Mouse (Mus musculus) kidney, embryonic 15.5 days (tissue): ENCODE results near the gene Nsfl1c. TPM values are rescaled to one million over a fixed set of nuclear protein-coding genes. Genes with fewer than 3 reads are reported as not detected.
"Not testable (repeated sequence)": the region's sequence is repeated elsewhere in the genome, so short reads cannot be mapped to it uniquely, and the experiment has no call there.

Experiments
- ATAC-seq: fragments of 200-750 bp; cut with Nextera tagmentation; replicated peaks from 2 replicates; pipeline ENCODE4 v1.8.0; 2017; ENCODE audit warnings: moderate TSS enrichment; ENCODE audit not compliant: low FRiP score
- H3K27ac ChIP-seq: fragments of 300-500 bp; sonication (generic); 2 replicates; pipeline ENCODE4 v1.5.1; 2015; ENCODE audit warnings: mild to moderate bottlenecking, inconsistent platforms
- H3K27me3 ChIP-seq: fragments of 300-500 bp; sonication (generic); 2 replicates; pipeline ENCODE4 v1.6.1; 2015; ENCODE audit warnings: inconsistent platforms
- H3K36me3 ChIP-seq: fragments of 300-500 bp; sonication (generic); 2 replicates; pipeline ENCODE4 v1.6.1; 2015; ENCODE audit warnings: inconsistent platforms
- H3K4me1 ChIP-seq: fragments of 300-500 bp; sonication (generic); 2 replicates; pipeline ENCODE4 v1.6.1; 2015; ENCODE audit warnings: inconsistent platforms
- H3K4me2 ChIP-seq: fragments of 300-500 bp; sonication (generic); 2 replicates; pipeline ENCODE4 v1.6.1; 2015; ENCODE audit warnings: moderate library complexity, mild to moderate bottlenecking, inconsistent platforms
- H3K4me3 ChIP-seq: fragments of 300-500 bp; sonication (generic); replicated peaks from 2 replicates; pipeline ENCODE4 v1.5.1; 2015; ENCODE audit warnings: mild to moderate bottlenecking, inconsistent platforms
- H3K9ac ChIP-seq: fragments of 300-500 bp; sonication (generic); 2 replicates; pipeline ENCODE4 v1.6.1; 2015; ENCODE audit warnings: mild to moderate bottlenecking, inconsistent platforms
- H3K9me3 ChIP-seq: fragments of 300-500 bp; sonication (generic); replicated peaks from 2 replicates; pipeline ENCODE4 v1.6.1; 2016; ENCODE audit warnings: inconsistent platforms
- WGBS: fragments of 180-500 bp; shearing (Covaris S2); methylation state at CpG from one replicate; pipeline ENCODE4 v1.1.7; 2015; ENCODE audit warnings: mixed read lengths; 5-methylcytosine and 5-hydroxymethylcytosine counted together
- polyA plus RNA-seq: library from polyadenylated mRNA; unstranded; fragments of >200 nt; fragmentation: Nextera tagmentation; extraction: Ambion mirVana; gene quantifications from 2 replicates; pipeline ENCODE4 v1.2.1, GENCODE M21; 2015

Gene Nsfl1c
- 248 TPM in 2 replicates for polyA plus RNA-seq

DNA sequence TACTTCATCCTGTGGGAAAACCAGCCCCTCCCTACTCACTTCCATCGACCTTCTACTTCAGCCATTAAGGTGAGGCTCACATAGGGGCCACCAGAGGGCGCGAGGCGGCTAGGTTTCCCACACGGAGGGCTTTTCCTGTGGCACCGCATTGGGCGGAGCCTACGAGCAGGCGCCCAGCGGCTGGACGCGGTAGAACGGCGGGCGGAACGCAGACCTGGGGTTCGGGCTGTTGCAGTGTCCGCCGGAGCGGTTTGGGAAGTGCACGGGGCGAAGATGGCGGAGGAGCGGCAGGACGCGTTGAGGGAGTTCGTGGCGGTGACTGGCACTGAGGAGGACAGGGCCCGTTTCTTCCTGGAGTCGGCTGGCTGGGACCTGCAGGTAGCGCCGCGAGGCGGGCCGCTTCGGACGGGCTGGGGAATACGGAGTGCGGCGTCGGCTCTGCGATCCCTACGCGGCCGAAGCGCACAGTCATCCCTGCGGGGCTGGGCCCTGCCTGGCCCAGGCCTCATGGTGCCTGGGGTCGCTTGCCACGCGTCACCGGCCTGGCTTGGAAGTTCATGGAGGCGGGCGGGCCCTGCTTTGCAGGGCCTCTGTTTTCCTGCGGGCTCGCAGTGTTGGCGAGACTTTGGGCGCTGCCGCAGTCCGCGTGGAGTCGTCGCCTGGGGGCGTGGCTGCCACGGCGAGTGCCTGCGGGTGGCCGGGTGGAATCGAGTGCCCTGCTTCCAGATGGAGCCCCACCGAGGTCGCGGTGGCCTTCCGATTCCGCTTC lies at the start of gene Nsfl1c:
Gene Nsfl1c (plus strand): TSS at position 148 of the 769 bp plus-strand sequence.
- H3K9ac ChIP-seq: peak within 1 kb of the TSS; percentile 78
- H3K4me1 ChIP-seq: peaks cover 17% of the 10 kb centered on the region
- H3K9me3 ChIP-seq: no peaks in the 10 kb centered on the region
- H3K36me3 ChIP-seq: peaks cover 27% of the 10 kb centered on the region
- peak; percentile 100 for ATAC-seq
- peak within 1 kb of the TSS; percentile 38; the same call in 1 of the 2 replicates for H3K27ac ChIP-seq
- under 1% methylated on average over 73 of the region's 73 CpGs for WGBS
- 0 out of 2 replicates have a peak, but pooled peaks cover 4% of the 10 kb centered on the region for H3K27me3 ChIP-seq
- H3K4me3 ChIP-seq: peak within 1 kb of the TSS; percentile 68
- H3K4me2 ChIP-seq: peak within 1 kb of the TSS; percentile 77

DNA sequence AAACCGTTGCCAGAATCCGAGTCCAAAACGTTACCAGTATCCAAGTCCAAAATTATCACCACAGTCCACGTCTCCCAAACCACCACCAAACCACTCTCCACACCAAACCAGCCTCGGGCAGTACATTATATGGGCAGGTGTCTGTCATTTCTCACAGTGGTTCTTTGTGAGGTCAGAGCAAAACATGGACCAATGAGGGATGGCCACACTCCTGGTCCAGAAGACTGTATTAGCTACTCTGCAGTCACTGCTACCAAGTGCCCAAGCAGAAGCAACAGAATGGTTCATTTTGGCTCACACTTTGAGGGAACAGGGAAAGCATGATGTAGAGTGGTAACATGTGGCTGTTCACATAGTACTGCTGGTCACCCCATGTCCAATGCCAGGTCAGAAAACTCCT lies 17.9 kb upstream of the Nsfl1c start, which contains the start of gene 4921509C19Rik:
Gene 4921509C19Rik (minus strand): TSS at position 101 of the 400 bp plus-strand sequence.
- 91% methylated on average over 5 of the region's 5 CpGs for WGBS
- not testable (repeated sequence) for H3K27me3 ChIP-seq, H3K36me3 ChIP-seq, H3K4me3 ChIP-seq, H3K9ac ChIP-seq, H3K9me3 ChIP-seq, H3K27ac ChIP-seq, H3K4me2 ChIP-seq, ATAC-seq, H3K4me1 ChIP-seq

DNA sequence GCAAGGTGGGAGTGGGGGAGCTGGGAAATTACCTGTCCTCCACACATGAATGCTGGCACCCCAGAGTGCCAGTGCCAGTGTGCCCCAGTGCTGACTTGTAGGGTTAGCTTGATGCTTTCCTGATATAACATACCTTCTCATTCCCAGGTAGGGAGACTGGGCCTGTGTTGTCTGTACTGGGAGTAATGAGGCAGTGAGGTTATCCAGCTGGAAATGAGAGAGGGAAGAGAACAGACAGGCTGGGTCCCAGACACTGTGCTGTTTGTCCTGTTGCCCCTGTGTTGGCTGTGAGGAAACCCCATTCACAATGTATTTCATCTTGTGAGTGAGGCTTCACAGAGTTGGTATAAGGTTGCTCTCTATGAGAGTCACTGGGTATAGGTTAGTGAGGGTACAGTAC lies 7.5 kb upstream of the Nsfl1c start:
- H3K27ac ChIP-seq: no peak overlapping the region
- H3K4me1 ChIP-seq: no peaks in the 10 kb centered on the region
- H3K4me2 ChIP-seq: no peak overlapping the region
- no peaks in the 10 kb centered on the region for H3K36me3 ChIP-seq
- no peak overlapping the region for H3K9ac ChIP-seq
- no peak for ATAC-seq
- 0 out of 2 replicates have a peak, but pooled peaks cover 4% of the 10 kb centered on the region for H3K27me3 ChIP-seq
- H3K9me3 ChIP-seq: no peaks in the 10 kb centered on the region
- no peak overlapping the region for H3K4me3 ChIP-seq

DNA sequence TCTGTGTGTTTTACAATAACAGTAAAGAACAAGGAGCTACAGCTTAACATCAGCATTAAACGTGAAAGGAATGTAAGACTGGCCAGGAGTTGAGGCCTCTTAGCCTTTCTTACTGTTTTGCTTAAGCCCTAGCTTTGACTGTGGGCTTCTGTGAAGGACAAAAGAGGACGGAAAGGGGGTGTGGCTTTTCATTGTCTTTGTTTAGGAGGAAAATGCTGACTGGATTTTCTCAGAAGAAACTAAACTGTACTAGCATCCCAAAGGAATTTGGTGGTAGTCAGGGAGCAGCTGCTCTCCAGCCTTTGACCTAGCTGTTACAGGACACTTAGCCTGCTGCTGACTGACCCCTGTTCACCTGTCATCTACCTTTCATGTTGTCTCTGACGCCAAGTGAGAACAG lies 4.4 kb downstream of the Nsfl1c start:
- peaks cover 17% of the 10 kb centered on the region for H3K4me1 ChIP-seq

DNA sequence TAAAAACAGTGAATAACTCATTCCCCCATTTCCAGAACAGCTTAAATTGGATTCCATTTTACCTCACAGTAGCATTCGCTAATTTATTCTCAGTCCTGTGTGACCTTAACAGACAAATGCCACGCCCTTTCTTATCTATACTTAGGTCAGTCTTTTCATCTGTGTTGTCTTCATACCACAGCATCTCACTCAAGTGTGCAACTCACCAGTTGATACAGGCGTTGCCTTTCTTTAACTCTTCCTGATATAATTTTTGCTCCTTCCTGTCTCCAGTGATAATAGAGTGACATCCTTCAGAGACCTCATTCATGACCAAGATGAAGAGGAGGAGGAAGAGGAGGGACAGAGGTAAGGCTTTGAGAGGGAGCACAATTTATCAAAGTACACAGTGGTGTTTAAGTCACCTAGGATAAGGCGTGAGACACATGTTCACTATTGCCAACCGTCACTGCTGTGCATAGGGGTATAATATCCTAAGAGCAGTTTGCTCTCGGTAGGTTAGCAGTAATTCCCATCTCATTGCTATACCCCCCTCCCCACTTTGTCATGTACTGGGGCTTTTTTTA lies 6.5 kb downstream of the Nsfl1c start:
- H3K4me2 ChIP-seq: no peak overlapping the region
- no peak overlapping the region for H3K4me3 ChIP-seq
- H3K36me3 ChIP-seq: peaks cover 86% of the 10 kb centered on the region
- no peaks in the 10 kb centered on the region for H3K9me3 ChIP-seq
- WGBS: 92% methylated on average over 6 of the region's 6 CpGs
- no peak overlapping the region for H3K9ac ChIP-seq
- peaks cover 9% of the 10 kb centered on the region; the same call in 1 of the 2 replicates for H3K4me1 ChIP-seq
- ATAC-seq: no peak
- no peaks in the 10 kb centered on the region for H3K27me3 ChIP-seq
- no peak overlapping the region for H3K27ac ChIP-seq

More for the DNA sequence above, 4.4 kb downstream of the Nsfl1c start:
- Histone ChIP-seq H3K27me3 (no peaks in the 10 kb centered on the region), H3K4me2 (no peak overlapping the region), H3K9me3 (no peaks in the 10 kb centered on the region), H3K27ac (no peak overlapping the region), H3K4me3 (no peak overlapping the region), H3K9ac (no peak overlapping the region), H3K36me3 (peaks cover 65% of the 10 kb centered on the region)
- WGBS: 57% methylated on average over 3 of the region's 3 CpGs
- ATAC-seq: no peak

DNA sequence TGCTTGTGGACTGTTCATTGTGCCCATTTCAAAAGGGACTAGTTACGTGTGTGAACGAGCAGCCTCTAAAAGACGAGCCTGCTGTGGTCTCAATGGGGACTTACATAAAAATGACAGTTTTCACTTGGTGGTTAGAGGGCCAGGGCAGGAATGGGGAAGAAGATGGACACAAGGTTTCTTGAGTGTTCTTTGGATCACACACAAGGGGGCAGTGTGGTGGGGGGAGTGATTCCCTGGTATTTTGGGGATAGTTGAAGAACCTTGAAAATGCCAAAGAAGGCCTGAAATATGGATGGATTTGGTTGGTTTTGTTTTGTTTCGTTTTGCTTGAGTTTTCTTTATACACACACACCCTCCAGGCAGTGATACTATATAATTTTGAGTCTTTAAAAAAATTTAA lies 10.2 kb downstream of the Nsfl1c start:
- H3K9ac ChIP-seq: no peak overlapping the region
- WGBS: 88% methylated on average over 4 of the region's 4 CpGs
- H3K4me2 ChIP-seq: no peak overlapping the region
- no peaks in the 10 kb centered on the region for H3K9me3 ChIP-seq
- H3K36me3 ChIP-seq: peaks cover 93% of the 10 kb centered on the region
- no peak overlapping the region for H3K27ac ChIP-seq
- H3K4me1 ChIP-seq: no peaks in the 10 kb centered on the region
- no peak for ATAC-seq
- H3K4me3 ChIP-seq: no peak overlapping the region
- H3K27me3 ChIP-seq: no peaks in the 10 kb centered on the region

DNA sequence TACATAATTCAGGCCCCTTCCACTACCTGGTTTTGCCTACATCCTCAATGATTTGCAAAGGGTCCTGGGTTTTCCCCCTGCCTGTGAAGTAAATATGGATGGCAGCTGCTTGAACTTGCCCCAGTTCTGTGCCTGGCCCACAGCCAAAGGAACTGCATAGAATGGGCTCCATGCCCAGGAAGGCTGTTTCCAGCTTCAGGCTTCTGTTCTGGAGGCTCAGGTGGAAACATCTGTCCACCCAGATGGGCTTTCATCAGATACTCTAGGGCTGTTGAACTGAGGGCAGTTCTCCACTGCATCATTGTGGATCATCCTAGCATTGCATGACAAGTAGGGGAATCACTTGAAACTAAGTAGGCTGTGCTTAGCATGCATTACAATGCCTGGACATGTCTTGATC lies 18.2 kb downstream of the Nsfl1c start:
- Histone ChIP-seq H3K27ac (no peak overlapping the region), H3K36me3 (peaks cover 98% of the 10 kb centered on the region), H3K4me1 (no peaks in the 10 kb centered on the region), H3K4me2 (no peak overlapping the region), H3K4me3 (no peak overlapping the region), H3K9me3 (no peaks in the 10 kb centered on the region), H3K27me3 (no peaks in the 10 kb centered on the region), H3K9ac (no peak overlapping the region)
- ATAC-seq: no peak

DNA sequence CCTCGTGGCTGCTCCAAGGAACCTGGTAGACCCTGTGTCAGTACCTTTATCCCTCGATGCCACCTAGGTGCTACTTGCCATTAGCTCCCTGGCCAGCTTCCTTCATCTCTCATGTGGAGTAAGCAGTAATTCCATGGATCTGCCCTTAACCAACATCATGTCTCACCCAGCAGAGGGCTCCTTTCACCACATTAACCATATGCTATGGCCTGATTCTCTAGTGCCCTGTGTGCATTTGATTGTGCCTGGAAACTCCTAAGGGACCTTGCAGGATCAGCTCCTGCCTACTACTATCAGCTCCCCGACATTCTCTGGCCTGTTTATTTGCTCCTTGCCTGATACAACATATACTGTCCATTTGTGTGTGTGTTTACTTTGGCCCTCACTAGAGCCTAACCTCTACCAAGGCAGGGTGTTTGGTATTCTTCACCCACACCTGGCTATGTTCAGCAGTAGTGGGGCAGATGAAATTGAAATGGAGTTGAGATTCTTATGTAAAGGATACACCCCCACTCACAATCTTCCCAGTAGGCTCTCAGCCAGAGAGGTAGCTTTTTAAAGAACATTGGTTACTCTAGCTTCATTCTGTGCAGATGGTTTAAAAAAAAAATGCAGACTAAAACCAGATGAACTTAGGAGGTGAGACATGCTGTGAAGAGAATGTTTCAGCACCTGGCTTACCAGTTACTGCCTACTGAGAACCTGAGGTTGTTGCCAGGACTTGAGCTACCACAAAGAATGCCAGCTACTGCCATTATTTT lies 19.7 kb downstream of the Nsfl1c start:
- Histone ChIP-seq H3K27ac (no peak overlapping the region), H3K27me3 (no peaks in the 10 kb centered on the region), H3K4me3 (no peak overlapping the region), H3K4me1 (no peaks in the 10 kb centered on the region), H3K9me3 (no peaks in the 10 kb centered on the region), H3K4me2 (no peak overlapping the region), H3K9ac (no peak overlapping the region), H3K36me3 (peaks cover 84% of the 10 kb centered on the region)
- no peak for ATAC-seq
- 80% methylated on average over 3 of the region's 3 CpGs for WGBS

DNA sequence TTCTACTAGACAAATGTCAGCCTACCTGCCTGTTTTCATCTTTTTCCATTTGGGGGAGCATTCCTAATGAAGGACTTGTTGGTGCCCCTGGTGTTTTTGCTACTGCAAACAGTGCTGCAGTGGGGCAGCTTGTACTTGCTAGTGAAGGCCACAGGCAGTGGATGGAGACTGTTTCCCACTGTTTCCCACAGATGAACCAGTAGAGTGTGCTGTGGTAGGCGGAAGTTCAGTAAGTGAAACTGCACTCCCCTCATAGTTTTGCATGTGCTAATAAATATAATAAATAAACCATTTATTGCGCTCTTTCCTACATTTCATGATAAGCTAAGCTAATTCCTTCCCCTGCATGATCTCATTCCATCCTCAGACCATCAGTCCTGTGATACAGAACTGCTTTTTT lies 25.0 kb downstream of the Nsfl1c start:
- WGBS: 89% methylated on average over 2 of the region's 2 CpGs
- Histone ChIP-seq H3K4me2 (no peak overlapping the region), H3K4me1 (no peaks in the 10 kb centered on the region), H3K4me3 (no peak overlapping the region), H3K9ac (no peak overlapping the region), H3K27ac (no peak overlapping the region), H3K9me3 (no peaks in the 10 kb centered on the region), H3K36me3 (peaks cover 55% of the 10 kb centered on the region), H3K27me3 (no peaks in the 10 kb centered on the region)
- ATAC-seq: no peak

DNA sequence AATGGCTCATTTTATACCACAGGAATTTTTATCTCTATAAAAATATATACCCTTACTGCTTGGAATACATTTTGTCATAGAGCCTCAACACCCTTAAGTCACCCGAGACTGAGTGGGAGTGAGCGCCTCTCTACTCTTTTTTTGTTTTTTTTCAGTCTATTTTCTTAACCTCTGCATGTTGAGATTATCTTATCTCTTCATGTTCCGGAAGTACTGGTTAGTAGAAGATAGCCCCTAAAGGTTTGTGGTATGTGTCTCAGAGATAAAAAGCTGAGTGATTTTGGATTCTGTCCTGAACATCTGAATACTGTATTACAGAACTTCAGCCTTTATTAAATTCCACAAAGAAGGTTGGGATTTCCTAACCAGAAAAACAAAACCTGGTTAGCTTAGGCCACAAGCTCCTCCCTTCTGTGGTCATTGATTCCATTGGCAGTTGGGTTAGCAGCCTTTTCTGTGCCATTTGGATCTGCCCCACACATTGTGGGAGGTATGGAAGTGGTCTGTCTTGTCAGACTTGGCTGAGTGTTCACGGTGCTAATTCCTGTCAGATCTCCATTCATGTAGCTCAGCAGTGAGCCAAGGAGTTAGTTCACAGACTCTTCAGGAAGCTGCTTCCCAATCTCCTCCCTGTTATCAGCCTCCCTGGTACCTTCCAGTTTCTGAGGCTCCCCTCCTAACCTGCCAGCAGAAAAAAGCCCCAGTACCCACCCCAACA lies 30.5 kb downstream of the Nsfl1c start:
- ATAC-seq: no peak
- no peaks in the 10 kb centered on the region for H3K9me3 ChIP-seq
- WGBS: 53% methylated on average over 4 of the region's 4 CpGs

DNA sequence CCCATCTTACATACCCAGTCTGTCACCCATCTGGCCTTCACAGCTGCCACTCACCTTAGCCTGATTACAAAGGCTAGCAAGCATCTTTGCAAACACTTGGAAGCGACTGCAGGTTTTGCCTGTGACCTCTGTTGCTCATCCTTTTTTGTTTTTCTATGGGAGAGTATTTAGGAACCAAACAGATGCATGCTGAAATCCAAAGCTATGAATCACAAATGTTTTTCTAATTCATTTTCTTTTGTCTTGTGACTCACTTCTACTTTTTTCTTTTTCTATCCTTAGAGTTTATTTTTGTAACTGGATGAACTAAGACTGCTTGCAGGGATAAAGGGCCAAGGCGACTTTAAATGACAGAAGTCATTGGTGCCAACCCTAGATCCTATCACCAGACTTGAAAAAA lies 31.5 kb downstream of the Nsfl1c start:
- H3K4me1 ChIP-seq: no peaks in the 10 kb centered on the region
- H3K27me3 ChIP-seq: no peaks in the 10 kb centered on the region
- no peak overlapping the region for H3K4me3 ChIP-seq
- no peaks in the 10 kb centered on the region for H3K9me3 ChIP-seq
- ATAC-seq: no peak
- no peak overlapping the region for H3K27ac ChIP-seq
- H3K4me2 ChIP-seq: no peak overlapping the region
- H3K36me3 ChIP-seq: peaks cover 8% of the 10 kb centered on the region
- 68% methylated on average over 2 of the region's 2 CpGs for WGBS
- no peak overlapping the region for H3K9ac ChIP-seq

More for the DNA sequence above, 30.5 kb downstream of the Nsfl1c start:
- H3K36me3 ChIP-seq: peaks cover 18% of the 10 kb centered on the region
- H3K4me2 ChIP-seq: no peak overlapping the region
- no peak overlapping the region for H3K9ac ChIP-seq
- no peak overlapping the region for H3K4me3 ChIP-seq
- no peaks in the 10 kb centered on the region for H3K4me1 ChIP-seq
- no peaks in the 10 kb centered on the region for H3K27me3 ChIP-seq
- H3K27ac ChIP-seq: no peak overlapping the region
